Mouse (Mus musculus): ENCODE data around the gene Gm40193.

The Gm40193 gene

GRCm38 (mm10) chr11:70532839-70533238, at the start of gene Gm40193:
Gene Gm40193, minus strand, starts transcription at chr11:70532939.
- DNase-seq (ENCODE audit: low spot score): no peak

- no peak for DNase-seq (ENCODE audit: low spot score)
Measured at GRCm38 (mm10) chr11:70582196-70582595, 49.5 kb upstream of the Gm40193 start.

- no peak for DNase-seq (ENCODE audit: low spot score)
Measured at GRCm38 (mm10) chr11:70580921-70581320, 48.2 kb upstream of the Gm40193 start.

GRCm38 (mm10) chr11:70580358-70580720, 47.6 kb upstream of the Gm40193 start:
- no peak for DNase-seq (ENCODE audit: low spot score)

- no peak for DNase-seq (ENCODE audit: low spot score)
Measured at GRCm38 (mm10) chr11:70579710-70580357, 47.1 kb upstream of the Gm40193 start.

- DNase-seq (ENCODE audit: low spot score): no peak
Measured at GRCm38 (mm10) chr11:70578962-70579361, 46.2 kb upstream of the Gm40193 start.

GRCm38 (mm10) chr11:70577201-70577600, 44.5 kb upstream of the Gm40193 start:
- DNase-seq (ENCODE audit: low spot score): no peak

- DNase-seq (ENCODE audit: low spot score): no peak
Measured at GRCm38 (mm10) chr11:70573872-70574271, 41.1 kb upstream of the Gm40193 start.

- peak; percentile 18 for DNase-seq (ENCODE audit: low spot score)
Measured at GRCm38 (mm10) chr11:70572348-70572902, 39.7 kb upstream of the Gm40193 start.

- no peak for DNase-seq (ENCODE audit: low spot score)
Measured at GRCm38 (mm10) chr11:70571641-70572040, 38.9 kb upstream of the Gm40193 start.

GRCm38 (mm10) chr11:70570614-70571013, 37.9 kb upstream of the Gm40193 start:
- DNase-seq (ENCODE audit: low spot score): peak; percentile 4

- DNase-seq (ENCODE audit: low spot score): no peak
Measured at GRCm38 (mm10) chr11:70566586-70566985, 33.8 kb upstream of the Gm40193 start.

GRCm38 (mm10) chr11:70564276-70564873, 31.6 kb upstream of the Gm40193 start:
- no peak for DNase-seq (ENCODE audit: low spot score)

- no peak for DNase-seq (ENCODE audit: low spot score)
Measured at GRCm38 (mm10) chr11:70563470-70564275, 30.9 kb upstream of the Gm40193 start.

- no peak for DNase-seq (ENCODE audit: low spot score)
Measured at GRCm38 (mm10) chr11:70562995-70563469, 30.3 kb upstream of the Gm40193 start.

- peak; percentile 69 for DNase-seq (ENCODE audit: low spot score)
Measured at GRCm38 (mm10) chr11:70562287-70562994, 29.7 kb upstream of the Gm40193 start, which contains the start of gene Mink1. Gene Mink1, plus strand, starts transcription at chr11:70562881.

- no peak for DNase-seq (ENCODE audit: low spot score)
Measured at GRCm38 (mm10) chr11:70561937-70562286, 29.2 kb upstream of the Gm40193 start.

- no peak for DNase-seq (ENCODE audit: low spot score)
Measured at GRCm38 (mm10) chr11:70557545-70557944, 24.8 kb upstream of the Gm40193 start.

GRCm38 (mm10) chr11:70553940-70554339, 21.2 kb upstream of the Gm40193 start:
- DNase-seq (ENCODE audit: low spot score): no peak

GRCm38 (mm10) chr11:70551526-70551925, 18.8 kb upstream of the Gm40193 start:
- no peak for DNase-seq (ENCODE audit: low spot score)

- DNase-seq (ENCODE audit: low spot score): no peak
Measured at GRCm38 (mm10) chr11:70544496-70544895, 11.8 kb upstream of the Gm40193 start.

GRCm38 (mm10) chr11:70541415-70541814, 8.7 kb upstream of the Gm40193 start:
- no peak for DNase-seq (ENCODE audit: low spot score)

Measured in c-Kit-positive CD71-positive TER-119-positive erythroid progenitor cells, embryonic 14.5 days (primary cell).